Mouse (Mus musculus): ENCODE results near the gene Clec2d. TPM values are rescaled to one million over a fixed set of nuclear protein-coding genes. Genes with fewer than 3 reads are reported as not detected.
A peak's percentile ranks its signal among the peaks of the same experiment; 100 is the strongest.
"Not testable (repeated sequence)": the region's sequence is repeated elsewhere in the genome, so short reads cannot be mapped to it uniquely, and the experiment has no call there.

The Clec2d gene
- polyA plus RNA-seq, 1 experiment from 2014 or later, result 0.23 TPM

DNA sequence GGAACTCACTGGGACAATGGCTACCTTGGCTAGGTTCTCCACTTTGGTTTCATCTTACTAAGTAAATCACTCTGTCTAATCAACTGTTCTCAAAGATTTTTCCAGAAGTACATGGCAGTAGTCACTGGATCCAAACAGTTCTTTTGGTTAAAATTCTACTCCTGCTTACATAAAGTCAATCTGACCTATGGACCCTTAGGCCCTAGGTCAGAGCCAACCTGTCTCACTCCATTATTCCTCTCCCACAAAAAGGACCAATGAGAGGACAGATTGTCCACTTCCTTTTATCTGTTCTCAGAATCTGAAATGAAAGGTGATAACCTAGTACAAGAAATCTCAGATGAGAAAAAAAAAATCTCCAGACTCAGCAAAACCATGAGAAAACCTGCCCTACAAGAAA is 4.8 kb upstream of the Clec2d start:
- H3K4me1 ChIP-seq (replicated peaks), result no peaks in the 10 kb centered on the region
- no peak for ATAC-seq (ENCODE audit: insufficient number of reproducible peaks, insufficient read depth, low FRiP score, low TSS enrichment, low read depth)

DNA sequence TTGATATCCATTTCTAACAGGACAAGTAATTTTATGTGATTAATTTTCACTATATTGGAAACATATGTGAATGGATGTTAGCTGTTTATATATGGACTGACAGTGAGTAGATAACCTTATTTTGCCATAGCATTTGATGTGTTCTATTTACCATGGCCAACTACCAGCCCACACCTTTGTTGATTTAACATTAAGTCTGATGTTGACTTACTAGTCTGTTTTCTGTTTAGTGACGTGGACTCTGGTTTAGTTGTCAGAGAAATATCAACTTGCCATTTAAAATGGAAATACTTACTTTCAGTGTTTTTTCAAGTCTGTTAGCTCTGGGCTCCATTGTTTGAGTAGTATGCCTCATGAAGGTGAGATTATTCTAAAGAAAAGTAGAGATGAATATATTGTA is 3.8 kb upstream of the Clec2d start:
- ATAC-seq (ENCODE audit: insufficient number of reproducible peaks, insufficient read depth, low FRiP score, low TSS enrichment, low read depth), result no peak
- H3K4me2 ChIP-seq, result no peak overlapping the region
- 74% methylated on average over 1 of the region's 1 CpGs for WGBS
- no peaks in the 10 kb centered on the region for H3K9me3 ChIP-seq
- no peak overlapping the region for H3K4me3 ChIP-seq (replicated peaks)
- no peak overlapping the region for H3K27ac ChIP-seq
- no peaks in the 10 kb centered on the region for H3K36me3 ChIP-seq
- H3K4me1 ChIP-seq (replicated peaks), result no peaks in the 10 kb centered on the region
- H3K27me3 ChIP-seq, result no peaks in the 10 kb centered on the region
- H3K9ac ChIP-seq (replicated peaks), result no peak overlapping the region

More for the DNA sequence above, 4.8 kb upstream of the Clec2d start:
- no peak overlapping the region for H3K9ac ChIP-seq (replicated peaks)
- no peak overlapping the region for H3K4me3 ChIP-seq (replicated peaks)
- no peak overlapping the region for H3K4me2 ChIP-seq
- H3K9me3 ChIP-seq, result no peaks in the 10 kb centered on the region
- no peaks in the 10 kb centered on the region for H3K27me3 ChIP-seq
- H3K27ac ChIP-seq, result no peak overlapping the region
- H3K36me3 ChIP-seq, result no peaks in the 10 kb centered on the region

DNA sequence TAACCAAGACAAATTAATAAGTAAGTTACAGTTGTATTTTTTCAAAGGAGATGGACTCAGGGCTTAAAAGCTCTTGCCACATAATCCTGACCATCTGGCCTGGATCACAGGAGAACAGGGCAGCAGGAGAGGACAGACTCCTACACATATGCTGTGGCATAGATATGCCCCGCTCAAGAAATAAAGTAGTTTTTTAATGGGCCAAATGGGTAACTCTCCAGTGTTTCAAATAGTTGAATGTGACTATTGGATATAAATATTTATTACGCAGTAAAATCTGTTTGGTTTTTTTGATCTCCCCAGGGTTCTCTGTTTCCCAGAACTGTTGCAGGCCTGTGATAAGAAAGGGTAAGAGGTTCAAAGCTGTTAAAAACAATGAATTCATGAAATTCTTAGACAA is 1.1 kb upstream of the Clec2d start:
- Histone ChIP-seq H3K4me1 (replicated peaks) (no peaks in the 10 kb centered on the region), H3K36me3 (no peaks in the 10 kb centered on the region; the same call in 1 of the 2 replicates), H3K4me3 (replicated peaks) (no peak overlapping the region), H3K9me3 (no peaks in the 10 kb centered on the region), H3K9ac (replicated peaks) (no peak overlapping the region), H3K27me3 (no peaks in the 10 kb centered on the region), H3K27ac (no peak overlapping the region), H3K4me2 (no peak overlapping the region)
- 81% methylated on average over 2 of the region's 2 CpGs for WGBS
- ATAC-seq (ENCODE audit: insufficient number of reproducible peaks, insufficient read depth, low FRiP score, low TSS enrichment, low read depth), result no peak

DNA sequence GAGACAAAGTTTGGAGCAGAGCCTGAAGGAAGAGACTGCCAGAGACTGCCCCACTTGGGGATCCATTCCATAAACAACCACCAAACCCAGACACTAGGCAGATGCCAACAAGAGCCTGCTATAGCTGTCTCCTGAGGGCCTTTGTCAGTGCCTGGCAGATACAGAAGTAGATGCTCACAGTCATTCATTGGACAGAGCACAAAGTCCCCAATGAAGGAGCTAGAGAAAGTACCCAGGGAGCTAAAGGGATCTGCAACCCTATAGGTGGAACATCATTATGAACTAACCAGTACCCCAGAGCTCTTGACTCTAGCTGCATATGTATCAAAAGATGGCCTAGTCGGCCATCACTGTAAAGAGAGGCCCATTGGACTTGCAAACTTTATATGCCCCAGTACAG is 584 bp upstream of the Clec2d start:
- ATAC-seq (ENCODE audit: insufficient number of reproducible peaks, insufficient read depth, low FRiP score, low TSS enrichment, low read depth); H3K4me1 ChIP-seq (replicated peaks): not testable (repeated sequence)
- 80% methylated on average over 1 of the region's 1 CpGs for WGBS

DNA sequence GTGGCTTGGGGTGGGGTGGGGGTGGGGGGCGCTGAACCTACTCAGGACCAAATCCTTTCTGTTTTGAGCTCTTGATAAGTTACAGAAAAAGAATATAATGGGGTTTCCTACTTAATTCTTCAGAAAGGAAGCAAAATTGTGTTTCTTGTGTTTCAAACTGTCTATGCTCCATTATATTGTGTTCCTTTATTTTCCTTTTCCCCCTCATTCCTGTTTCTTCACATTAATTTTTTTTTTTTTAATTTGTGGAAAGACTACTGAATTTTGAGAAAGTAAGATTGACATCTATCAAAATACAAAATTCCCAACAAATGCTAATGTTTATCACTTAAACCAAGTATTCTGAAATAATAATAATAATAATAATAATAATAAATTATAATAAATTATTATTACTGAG is 834 bp downstream of the Clec2d start:
- ATAC-seq (ENCODE audit: insufficient number of reproducible peaks, insufficient read depth, low FRiP score, low TSS enrichment, low read depth), result 0 out of 2 replicates have a peak, but pooled peaks have one; percentile 13
- Histone ChIP-seq H3K9me3 (no peaks in the 10 kb centered on the region), H3K4me2 (peak overlapping the region; percentile 48), H3K9ac (replicated peaks) (peak overlapping the region; percentile 34; the same call in 1 of the 2 replicates), H3K27ac (peak overlapping the region; percentile 89), H3K36me3 (no peaks in the 10 kb centered on the region; the same call in 1 of the 2 replicates), H3K4me1 (replicated peaks) (no peaks in the 10 kb centered on the region), H3K4me3 (replicated peaks) (peak overlapping the region; percentile 39), H3K27me3 (no peaks in the 10 kb centered on the region)
- WGBS, result 13% methylated on average over 1 of the region's 1 CpGs

More for the DNA sequence above, 584 bp upstream of the Clec2d start:
- H3K4me3 ChIP-seq (replicated peaks); H3K4me2 ChIP-seq; H3K36me3 ChIP-seq; H3K27me3 ChIP-seq; H3K9me3 ChIP-seq; H3K9ac ChIP-seq (replicated peaks); H3K27ac ChIP-seq: not testable (repeated sequence)

DNA sequence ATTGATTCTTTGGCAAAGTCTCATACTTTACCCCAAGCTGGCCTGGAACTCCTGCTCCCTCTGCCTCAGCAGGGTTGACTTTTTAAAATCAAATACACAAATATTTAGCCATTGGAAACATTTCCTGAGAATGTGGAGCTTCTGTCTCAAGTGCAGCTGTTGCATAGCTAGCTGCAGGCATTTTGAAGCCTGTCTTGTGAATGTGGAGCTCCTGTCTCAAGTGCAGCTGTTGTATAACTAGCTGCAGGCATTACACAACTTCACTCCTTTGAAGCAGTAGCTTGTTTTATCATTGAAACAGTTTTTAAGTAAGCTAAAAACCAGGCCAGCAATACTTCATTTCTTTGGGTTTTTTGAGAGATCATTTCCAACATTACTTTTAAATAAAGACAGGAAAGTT is 1.3 kb downstream of the Clec2d start:
- H3K4me1 ChIP-seq (replicated peaks), result no peaks in the 10 kb centered on the region
- H3K27ac ChIP-seq, result no peak overlapping the region; the same call in 1 of the 2 replicates
- no peak overlapping the region for H3K9ac ChIP-seq (replicated peaks)
- H3K36me3 ChIP-seq, result no peaks in the 10 kb centered on the region; the same call in 1 of the 2 replicates
- no peaks in the 10 kb centered on the region for H3K27me3 ChIP-seq
- ATAC-seq (ENCODE audit: insufficient number of reproducible peaks, insufficient read depth, low FRiP score, low TSS enrichment, low read depth), result no peak
- no peak overlapping the region for H3K4me3 ChIP-seq (replicated peaks)
- peak overlapping the region; percentile 26; the same call in 1 of the 2 replicates for H3K4me2 ChIP-seq
- no peaks in the 10 kb centered on the region for H3K9me3 ChIP-seq

DNA sequence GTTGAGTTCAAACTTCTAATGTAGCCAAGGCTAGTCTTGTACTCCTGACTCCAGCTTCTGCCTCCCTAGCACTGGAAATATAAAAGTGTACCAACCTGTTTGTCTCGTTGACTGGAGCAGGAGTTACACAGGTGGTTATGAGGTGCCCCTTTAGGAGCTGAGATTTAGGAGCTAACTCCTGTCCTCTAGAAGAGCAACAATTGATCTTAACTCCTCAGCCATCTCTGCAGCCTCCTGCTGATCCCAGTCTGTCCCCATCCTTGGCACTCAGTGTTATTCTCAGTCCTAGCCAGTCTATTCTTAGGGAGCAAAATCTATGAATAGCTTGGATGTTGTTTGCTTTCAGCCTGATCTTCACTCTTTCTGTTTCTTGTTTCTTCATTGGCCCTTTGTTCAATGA is 2.1 kb downstream of the Clec2d start:
- Histone ChIP-seq H3K9ac (replicated peaks) (no peak overlapping the region), H3K4me1 (replicated peaks) (no peaks in the 10 kb centered on the region), H3K27me3 (no peaks in the 10 kb centered on the region), H3K27ac (no peak overlapping the region), H3K36me3 (no peaks in the 10 kb centered on the region; the same call in 1 of the 2 replicates), H3K4me2 (no peak overlapping the region), H3K4me3 (replicated peaks) (no peak overlapping the region), H3K9me3 (no peaks in the 10 kb centered on the region)
- ATAC-seq (ENCODE audit: insufficient number of reproducible peaks, insufficient read depth, low FRiP score, low TSS enrichment, low read depth), result no peak
- 56% methylated on average over 1 of the region's 1 CpGs for WGBS

DNA sequence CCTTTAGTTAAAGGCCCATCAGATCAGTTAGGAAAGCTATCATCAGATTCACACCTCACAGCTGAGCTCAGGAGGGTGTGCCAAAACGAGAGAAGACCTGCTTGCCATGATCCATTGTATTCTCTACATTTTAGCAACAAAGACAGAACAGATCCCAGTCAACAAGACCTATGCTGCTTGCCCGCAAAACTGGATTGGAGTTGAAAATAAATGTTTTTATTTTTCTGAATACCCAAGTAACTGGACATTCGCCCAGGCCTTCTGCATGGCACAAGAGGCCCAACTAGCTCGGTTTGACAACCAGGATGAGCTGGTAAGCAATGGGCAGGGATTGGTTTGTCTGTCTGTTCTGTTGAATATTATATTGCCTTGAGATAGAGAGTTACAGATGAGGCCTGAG is 3.6 kb downstream of the Clec2d start:
- H3K9me3 ChIP-seq; H3K27me3 ChIP-seq; H3K27ac ChIP-seq; H3K4me1 ChIP-seq (replicated peaks); ATAC-seq (ENCODE audit: insufficient number of reproducible peaks, insufficient read depth, low FRiP score, low TSS enrichment, low read depth); H3K9ac ChIP-seq (replicated peaks); H3K36me3 ChIP-seq; H3K4me3 ChIP-seq (replicated peaks); H3K4me2 ChIP-seq: not testable (repeated sequence)
- 82% methylated on average over 4 of the region's 4 CpGs for WGBS

DNA sequence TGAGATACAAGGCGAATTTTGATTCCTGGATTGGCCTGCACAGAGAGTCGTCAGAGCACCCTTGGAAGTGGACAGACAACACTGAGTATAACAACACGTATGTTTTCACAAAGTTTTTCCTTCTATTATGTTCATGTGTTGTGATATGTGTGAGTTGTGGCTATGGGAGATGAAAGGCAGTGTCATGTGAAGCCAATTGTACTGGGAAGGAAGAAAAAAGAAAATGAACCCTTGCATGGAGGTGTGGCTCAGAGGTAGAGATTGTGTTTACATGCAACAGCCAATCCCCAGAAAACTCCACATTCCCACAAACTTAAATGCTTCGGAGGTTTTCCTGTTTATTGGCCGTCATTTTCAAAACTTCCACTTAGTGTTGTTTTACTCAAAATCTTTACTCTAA is 4.4 kb downstream of the Clec2d start:
- ATAC-seq (ENCODE audit: insufficient number of reproducible peaks, insufficient read depth, low FRiP score, low TSS enrichment, low read depth), result no peak
- 82% methylated on average over 5 of the region's 5 CpGs for WGBS
- Histone ChIP-seq H3K27me3 (no peaks in the 10 kb centered on the region), H3K36me3 (no peaks in the 10 kb centered on the region; the same call in 1 of the 2 replicates), H3K27ac (no peak overlapping the region), H3K4me1 (replicated peaks) (no peaks in the 10 kb centered on the region), H3K9ac (replicated peaks) (no peak overlapping the region), H3K4me2 (no peak overlapping the region), H3K4me3 (replicated peaks) (no peak overlapping the region), H3K9me3 (no peaks in the 10 kb centered on the region)

DNA sequence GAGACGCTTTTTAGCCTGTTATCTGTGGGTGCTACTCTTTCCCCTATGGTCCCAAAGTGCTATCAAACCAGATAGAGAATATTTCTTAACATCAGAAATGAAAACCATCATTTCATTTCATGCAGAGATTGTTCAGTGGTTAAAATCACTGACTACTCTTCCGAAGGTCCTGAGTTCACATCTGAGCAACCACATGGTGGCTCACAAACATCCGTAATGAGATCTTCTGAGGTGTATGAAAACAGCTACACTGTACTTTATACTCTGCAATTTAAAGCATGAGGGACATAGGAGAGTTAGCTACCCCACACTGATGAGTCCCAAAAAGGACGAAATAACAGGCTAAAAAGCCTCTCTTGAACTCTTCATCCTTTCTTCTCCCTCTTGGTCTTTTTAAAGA is 5.6 kb downstream of the Clec2d start:
- Histone ChIP-seq H3K4me3 (replicated peaks) (no peak overlapping the region), H3K27me3 (no peaks in the 10 kb centered on the region), H3K27ac (no peak overlapping the region), H3K9me3 (no peaks in the 10 kb centered on the region), H3K9ac (replicated peaks) (no peak overlapping the region), H3K4me2 (no peak overlapping the region), H3K4me1 (replicated peaks) (no peaks in the 10 kb centered on the region), H3K36me3 (no peaks in the 10 kb centered on the region; the same call in 1 of the 2 replicates)
- no peak for ATAC-seq (ENCODE audit: insufficient number of reproducible peaks, insufficient read depth, low FRiP score, low TSS enrichment, low read depth)
- WGBS, result 87% methylated on average over 4 of the region's 4 CpGs

DNA sequence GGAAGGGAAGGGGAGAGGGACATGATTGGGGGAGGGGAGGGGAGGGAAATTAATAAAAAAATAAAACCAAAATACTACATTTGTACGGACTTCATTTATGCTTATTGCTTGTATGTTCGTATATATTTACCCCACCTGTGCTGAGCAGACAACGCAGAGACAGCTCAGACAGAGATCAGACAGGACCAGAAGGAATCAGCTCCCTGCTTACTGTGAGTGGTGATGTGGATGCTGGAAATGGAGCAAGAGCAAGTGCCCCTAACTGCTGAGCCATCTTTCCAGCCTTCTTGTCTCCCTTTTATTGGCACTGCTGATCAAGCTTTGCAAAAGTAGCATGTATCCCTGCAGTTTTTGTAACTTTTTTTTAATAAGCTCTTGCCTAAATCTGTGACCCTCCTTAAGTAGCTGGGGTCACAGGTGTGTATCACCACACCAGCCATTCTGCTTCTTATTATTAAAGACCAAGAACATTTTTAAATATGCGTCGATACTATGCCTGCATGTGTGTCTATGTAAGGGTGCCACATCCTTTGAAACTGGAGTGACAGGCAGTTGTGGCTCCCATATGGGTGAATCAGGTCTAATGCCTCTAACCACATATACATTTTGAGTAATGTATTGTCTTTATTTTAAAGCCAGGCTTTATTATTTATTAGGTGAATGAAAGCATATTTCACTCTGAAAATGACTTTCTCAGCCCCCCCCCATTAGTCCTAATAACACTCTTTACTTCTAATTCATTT is 6.2 kb downstream of the Clec2d start:
- Histone ChIP-seq H3K4me3 (replicated peaks) (no peak overlapping the region), H3K9ac (replicated peaks) (no peak overlapping the region), H3K27ac (no peak overlapping the region), H3K4me2 (no peak overlapping the region), H3K4me1 (replicated peaks) (no peaks in the 10 kb centered on the region), H3K36me3 (no peaks in the 10 kb centered on the region; the same call in 1 of the 2 replicates), H3K9me3 (no peaks in the 10 kb centered on the region), H3K27me3 (no peaks in the 10 kb centered on the region)
- WGBS, result 94% methylated on average over 5 of the region's 5 CpGs
- no peak for ATAC-seq (ENCODE audit: insufficient number of reproducible peaks, insufficient read depth, low FRiP score, low TSS enrichment, low read depth)

DNA sequence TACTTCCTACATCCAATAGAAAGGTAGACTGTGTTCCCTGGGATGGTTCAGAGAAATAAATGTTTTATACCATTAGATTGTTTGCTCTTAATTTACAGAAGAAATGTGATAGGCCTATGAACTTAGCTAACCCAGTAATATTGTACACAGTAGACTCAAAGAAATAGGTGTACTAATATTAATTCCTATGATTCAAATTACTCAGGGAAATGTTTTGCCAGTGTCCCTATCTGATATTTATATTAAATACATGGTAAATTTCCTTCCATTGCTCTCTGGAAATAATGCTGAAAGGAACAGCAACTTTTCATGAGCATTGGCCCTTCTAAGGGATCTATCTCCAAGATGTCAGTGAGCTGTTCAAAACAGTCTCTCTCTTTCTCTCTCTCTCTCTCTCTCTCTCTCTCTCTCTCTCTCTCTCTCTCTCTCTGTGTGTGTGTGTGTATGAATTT is 6.8 kb downstream of the Clec2d start:
- H3K9ac ChIP-seq (replicated peaks), result no peak overlapping the region
- no peaks in the 10 kb centered on the region for H3K9me3 ChIP-seq
- H3K4me1 ChIP-seq (replicated peaks), result no peaks in the 10 kb centered on the region
- no peaks in the 10 kb centered on the region; the same call in 1 of the 2 replicates for H3K36me3 ChIP-seq
- H3K4me2 ChIP-seq, result no peak overlapping the region
- no peaks in the 10 kb centered on the region for H3K27me3 ChIP-seq
- H3K4me3 ChIP-seq (replicated peaks), result no peak overlapping the region
- no peak overlapping the region for H3K27ac ChIP-seq
- ATAC-seq (ENCODE audit: insufficient number of reproducible peaks, insufficient read depth, low FRiP score, low TSS enrichment, low read depth), result no peak
